Mouse (Mus musculus) adrenal gland, adult 18-20 months (tissue): Measurements from ENCODE around the gene Gm42906. TPM values are rescaled to one million over a fixed set of nuclear protein-coding genes. Genes with fewer than 3 reads are reported as not detected.

ENCODE experiments used
- DNase-seq, 2 experiments: peaks; one replicate each; pipeline ENCODE4 v3.0.0; 2021 to 2022; ENCODE audit warnings: low spot score in 2 of 2
- long read RNA-seq, 2 experiments: library from polyadenylated mRNA; stranded (forward); transcript quantifications; one replicate each; pipeline ENCODE4 v2.0.0; 2021
- total RNA-seq, 2 experiments: library from RNA; stranded (reverse); gene quantifications; 1 replicate in 1 of 2; 2 replicates in 1 of 2; pipeline ENCODE4 v1.2.3; 2021

The Gm42906 gene
- under 1 TPM in 1 of 2 experiments, not detected in 1; 0.93 TPM for total RNA-seq
- long read RNA-seq, experiment 1 = 0 reads
- long read RNA-seq, experiment 2, partial matches to known transcripts = 0 of 3 reads
- long read RNA-seq, experiment 2, other reads (novel, unspliced or antisense) = 3 of 3 reads

GRCm38 (mm10) chr5:151428113-151428756 is at the start of gene Gm42906:
Gm42906 (minus strand) TSS chr5:151428163.
- DNase-seq = no peak

GRCm38 (mm10) chr5:151445695-151446094 is 17.7 kb upstream of the Gm42906 start:
- DNase-seq = no peak

GRCm38 (mm10) chr5:151435106-151435505 is 7.1 kb upstream of the Gm42906 start:
- no peak for DNase-seq

GRCm38 (mm10) chr5:151426466-151426865 is 1.5 kb downstream of the Gm42906 start:
- DNase-seq = no peak

- no peak for DNase-seq
These were observed 5.3 kb downstream of the Gm42906 start for GRCm38 (mm10) chr5:151422692-151423091.

- no peak for DNase-seq
These were observed 6.1 kb downstream of the Gm42906 start for GRCm38 (mm10) chr5:151421859-151422258.

GRCm38 (mm10) chr5:151418551-151418950 is 9.4 kb downstream of the Gm42906 start:
- no peak for DNase-seq

GRCm38 (mm10) chr5:151417421-151418038 is 10.4 kb downstream of the Gm42906 start:
- DNase-seq = peak in 1 of 2 experiments; percentile 14

- no peak for DNase-seq
These were observed 11.0 kb downstream of the Gm42906 start for GRCm38 (mm10) chr5:151416988-151417387.

- DNase-seq = no peak
These were observed 14.3 kb downstream of the Gm42906 start for GRCm38 (mm10) chr5:151413617-151414016.

GRCm38 (mm10) chr5:151412666-151413463 is 15.1 kb downstream of the Gm42906 start:
- no peak for DNase-seq

- no peak for DNase-seq
These were observed 18.0 kb downstream of the Gm42906 start for GRCm38 (mm10) chr5:151410006-151410405.

- DNase-seq = no peak
These were observed 18.7 kb downstream of the Gm42906 start for GRCm38 (mm10) chr5:151409282-151409681.

- DNase-seq = no peak
These were observed 19.7 kb downstream of the Gm42906 start for GRCm38 (mm10) chr5:151408124-151408900.

- DNase-seq = no peak
These were observed 20.5 kb downstream of the Gm42906 start for GRCm38 (mm10) chr5:151407493-151407892.

GRCm38 (mm10) chr5:151406276-151406675 is 21.7 kb downstream of the Gm42906 start:
- DNase-seq = no peak

- DNase-seq = no peak
These were observed 22.6 kb downstream of the Gm42906 start for GRCm38 (mm10) chr5:151405314-151405903.

- DNase-seq = no peak
These were observed 24.4 kb downstream of the Gm42906 start for GRCm38 (mm10) chr5:151403586-151403985.

- DNase-seq = no peak
These were observed 27.4 kb downstream of the Gm42906 start for GRCm38 (mm10) chr5:151400557-151400944.

- no peak for DNase-seq
These were observed 27.9 kb downstream of the Gm42906 start for GRCm38 (mm10) chr5:151399918-151400556.
